Mouse (Mus musculus) neutrophil, adult 5-6 weeks (primary cell): ENCODE measurements around the gene Pafah2. TPM values are rescaled to one million over a fixed set of nuclear protein-coding genes. Genes with fewer than 3 reads are reported as not detected.
"Not testable (repeated sequence)": the region's sequence is repeated elsewhere in the genome, so short reads cannot be mapped to it uniquely, and the experiment has no call there.

ENCODE experiments used
- ATAC-seq: fragments of 151-379, 151-347 bp; 2 replicates; pipeline ENCODE4 v1.8.0; 2017; ENCODE audit warnings: mild to moderate bottlenecking, moderate TSS enrichment; ENCODE audit not compliant: insufficient number of reproducible peaks, poor library complexity, low FRiP score, severe bottlenecking; ENCODE audit errors: extremely low read depth
- total RNA-seq: library from RNA; stranded (forward); fragments of 200-1000 nt; gene quantifications from 2 replicates; pipeline ENCODE4 v1.2.3, GENCODE M21; 2017

Pafah2 gene
- total RNA-seq, 1 experiment from 2014 or later = 0.12 TPM

GRCm38 (mm10) chr4:134370649-134371221 lies 25.4 kb upstream of the Pafah2 start:
- ATAC-seq = no peak

GRCm38 (mm10) chr4:134371316-134371855 lies 24.7 kb upstream of the Pafah2 start:
- no peak for ATAC-seq

GRCm38 (mm10) chr4:134372294-134372747 lies 23.8 kb upstream of the Pafah2 start:
- ATAC-seq = peak; percentile 66; the same call in 1 of the 2 replicates

DNA sequence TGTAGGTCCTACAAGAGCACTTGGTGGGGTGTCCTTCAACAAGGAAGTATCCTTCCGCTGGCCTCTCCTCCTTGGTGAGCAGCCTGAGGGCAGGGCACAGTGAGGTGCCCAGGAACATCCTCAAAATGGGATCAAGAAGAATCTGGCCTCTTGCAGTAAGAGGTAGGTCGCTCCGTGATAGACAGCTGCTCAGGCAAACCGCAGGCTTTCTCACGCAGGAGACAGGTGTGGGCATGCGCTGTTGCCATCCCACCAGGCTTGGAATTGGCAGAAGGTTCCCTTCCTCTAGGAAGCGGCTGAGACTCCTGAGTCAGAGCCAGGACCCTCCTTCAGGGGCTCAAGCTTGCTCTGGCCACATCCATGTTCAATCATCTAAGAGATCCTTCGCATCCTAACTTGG lies 22.8 kb upstream of the Pafah2 start:
- ATAC-seq = no peak

- no peak for ATAC-seq
Observed at GRCm38 (mm10) chr4:134374306-134374705, 21.8 kb upstream of the Pafah2 start.

DNA sequence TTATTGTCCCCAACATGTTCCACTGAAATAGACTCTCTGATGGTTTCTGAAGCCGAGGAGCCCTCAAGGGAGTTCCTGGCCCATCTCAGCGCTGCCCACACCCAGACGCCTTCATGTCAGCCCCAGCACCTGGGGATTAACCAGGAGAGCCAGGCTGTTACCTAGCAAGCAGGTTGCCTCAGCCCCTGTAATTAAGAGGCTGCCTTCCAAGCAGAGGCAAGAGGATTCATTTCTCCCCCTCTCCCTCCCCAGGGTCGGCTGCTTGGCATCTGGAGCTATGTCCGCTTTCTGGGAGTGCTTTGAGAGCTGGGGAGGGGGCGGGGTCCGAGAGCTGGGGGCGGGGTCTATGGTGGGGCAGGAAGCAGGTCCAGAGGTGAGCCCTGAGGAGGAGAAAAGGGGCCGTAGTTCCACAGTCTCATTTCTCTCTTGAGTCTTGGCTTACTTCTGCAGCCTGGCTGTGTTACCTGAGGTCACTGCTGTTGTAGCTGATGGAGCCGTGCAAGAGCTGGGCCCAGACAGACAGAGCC lies 18.0 kb upstream of the Pafah2 start:
- ATAC-seq = no peak

DNA sequence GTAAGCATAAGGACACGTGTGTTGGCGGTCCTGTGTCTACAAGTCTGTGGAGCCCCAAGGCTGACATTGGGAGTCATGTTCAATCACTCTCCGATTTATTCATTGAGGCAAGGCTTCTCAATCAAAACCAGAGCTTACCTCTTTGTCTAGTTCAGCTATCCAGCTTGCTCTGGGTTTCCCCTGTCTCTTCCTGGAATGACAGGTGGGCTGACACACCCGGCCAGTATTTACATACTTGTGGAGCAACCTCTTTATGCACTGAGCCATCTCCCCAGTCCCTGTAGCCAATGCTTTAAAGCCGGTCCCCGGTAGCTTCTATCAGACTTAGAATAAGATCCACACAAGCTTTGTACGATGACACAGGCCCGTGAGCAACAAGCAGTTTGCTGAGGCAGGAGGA lies 16.6 kb upstream of the Pafah2 start:
- no peak for ATAC-seq

DNA sequence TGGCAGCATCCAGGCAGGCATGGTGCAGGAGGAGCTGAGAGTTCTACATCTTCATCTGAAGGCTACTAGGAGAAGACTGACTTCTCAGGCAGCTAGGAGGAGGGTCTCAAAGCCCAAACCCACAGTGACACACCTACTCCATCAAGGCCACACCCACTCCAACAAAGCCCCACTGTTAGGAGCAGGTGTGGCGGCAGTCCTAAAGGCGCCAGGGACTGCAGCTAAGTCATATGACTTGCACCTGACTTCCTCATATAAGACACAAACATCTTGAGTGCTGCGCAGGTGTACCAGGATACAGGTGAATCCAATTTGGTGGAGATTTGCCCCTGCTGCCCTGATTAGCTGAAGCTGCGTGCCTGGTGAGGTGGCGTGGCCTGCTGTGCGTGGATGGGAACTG lies 12.4 kb upstream of the Pafah2 start, which contains the start of gene Extl1:
Gene Extl1 (minus strand): TSS at position 101 of the 400 bp plus-strand sequence.
- ATAC-seq = not testable (repeated sequence)

- ATAC-seq = no peak
Observed at GRCm38 (mm10) chr4:134387268-134387667, 8.9 kb upstream of the Pafah2 start.

DNA sequence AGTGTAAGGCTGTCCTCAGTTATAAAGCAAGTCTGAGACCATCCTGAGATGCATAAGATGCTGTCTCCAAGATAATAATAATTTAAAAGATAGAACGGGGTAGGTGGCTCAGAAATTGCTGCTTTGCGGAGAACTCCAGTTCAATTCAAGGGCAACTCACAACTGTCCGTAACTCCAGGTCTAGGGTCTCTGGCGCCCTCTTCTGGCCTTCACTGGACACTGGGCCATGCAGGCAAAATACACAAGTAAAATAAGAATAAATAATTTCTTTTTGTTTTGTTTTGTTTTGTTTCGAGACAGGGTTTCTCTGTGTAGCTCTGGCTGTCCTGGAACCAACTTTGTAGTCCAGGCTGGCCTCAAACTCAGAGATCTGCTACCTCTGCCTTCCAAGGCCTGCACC lies 7.7 kb upstream of the Pafah2 start:
- ATAC-seq = peak; percentile 84; the same call in 1 of the 2 replicates

DNA sequence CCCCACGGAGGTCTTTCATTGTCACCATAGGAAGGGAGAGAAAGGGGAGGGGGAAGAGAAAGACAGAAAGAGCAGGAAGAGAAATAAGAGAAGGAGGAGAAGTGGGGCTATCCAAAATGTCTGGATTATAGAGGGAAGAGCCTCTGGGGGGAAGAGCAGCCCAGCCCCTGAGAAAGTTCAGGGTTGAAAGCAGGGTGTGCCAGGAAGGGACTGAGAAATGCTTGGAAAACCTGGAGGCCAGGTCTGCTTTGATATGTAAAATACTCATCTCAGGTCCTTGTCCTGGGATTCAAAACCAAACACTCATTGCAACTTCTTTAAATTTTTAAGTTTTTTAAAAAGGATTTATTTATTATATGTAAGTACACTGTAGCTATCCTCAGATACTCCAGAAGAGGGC lies 4.5 kb upstream of the Pafah2 start:
- no peak for ATAC-seq

DNA sequence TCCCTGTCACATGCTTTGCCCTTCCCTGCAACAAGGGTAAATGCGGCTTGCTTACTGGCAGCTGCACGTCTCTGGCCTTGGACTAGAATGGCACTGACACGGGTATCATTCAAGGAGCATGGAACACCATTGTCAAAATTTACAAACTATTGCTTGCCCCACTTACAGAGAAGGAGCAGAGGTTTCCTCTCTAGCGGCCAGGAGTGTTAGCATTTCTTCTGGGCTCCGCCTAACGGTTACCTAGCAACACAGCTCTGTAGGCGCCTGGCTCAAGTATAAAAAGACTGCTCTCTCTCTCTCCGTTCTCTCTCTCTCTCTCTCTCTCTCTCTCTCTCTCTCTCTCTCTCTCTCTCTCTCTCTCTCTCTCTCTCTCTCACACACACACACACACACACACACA lies 3.5 kb upstream of the Pafah2 start:
- ATAC-seq = no peak

DNA sequence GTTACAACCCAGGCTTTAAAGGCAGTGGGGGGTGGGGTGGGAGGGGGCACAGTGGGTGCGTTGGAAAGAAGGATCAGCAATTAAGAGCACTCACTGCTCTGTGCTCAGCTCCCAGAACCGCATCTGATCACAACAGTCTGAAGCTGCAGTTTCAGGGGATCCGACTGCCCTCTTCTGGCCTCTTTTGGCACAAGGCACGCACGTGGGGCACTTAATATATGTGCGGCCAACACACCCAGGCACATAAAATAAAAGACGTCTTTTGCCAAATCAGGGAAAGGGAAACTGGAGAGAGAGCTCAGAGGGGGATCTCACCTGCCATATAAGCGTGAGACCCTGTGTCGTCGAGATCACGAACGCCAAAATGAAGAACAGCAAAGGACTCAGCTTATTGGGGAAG lies 3.1 kb upstream of the Pafah2 start:
- no peak for ATAC-seq

DNA sequence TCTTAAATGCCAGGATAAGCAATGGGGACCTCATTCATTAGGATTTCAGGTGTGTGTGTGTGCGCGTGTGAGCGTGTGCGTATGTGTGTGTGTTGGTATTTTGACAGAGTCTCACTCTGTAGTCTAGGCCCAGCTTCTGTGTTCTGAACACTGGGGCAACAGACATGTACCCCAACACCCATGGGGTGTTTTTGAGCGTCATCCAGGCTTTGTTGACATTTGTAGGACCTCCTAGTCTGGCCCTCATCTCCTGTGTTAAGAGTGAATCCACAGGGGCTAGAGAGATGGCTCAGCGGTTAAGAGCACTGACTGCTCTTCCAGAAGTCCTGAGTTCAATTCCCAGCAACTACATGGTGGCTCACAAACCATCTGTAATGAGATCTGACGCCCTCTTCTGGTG lies 978 bp upstream of the Pafah2 start:
- ATAC-seq = no peak

- no peak for ATAC-seq
Observed at GRCm38 (mm10) chr4:134397121-134397520, 1.0 kb downstream of the Pafah2 start.

GRCm38 (mm10) chr4:134397732-134398131 lies 1.6 kb downstream of the Pafah2 start:
- ATAC-seq = no peak

GRCm38 (mm10) chr4:134400206-134400605 lies 4.1 kb downstream of the Pafah2 start:
- ATAC-seq = no peak

DNA sequence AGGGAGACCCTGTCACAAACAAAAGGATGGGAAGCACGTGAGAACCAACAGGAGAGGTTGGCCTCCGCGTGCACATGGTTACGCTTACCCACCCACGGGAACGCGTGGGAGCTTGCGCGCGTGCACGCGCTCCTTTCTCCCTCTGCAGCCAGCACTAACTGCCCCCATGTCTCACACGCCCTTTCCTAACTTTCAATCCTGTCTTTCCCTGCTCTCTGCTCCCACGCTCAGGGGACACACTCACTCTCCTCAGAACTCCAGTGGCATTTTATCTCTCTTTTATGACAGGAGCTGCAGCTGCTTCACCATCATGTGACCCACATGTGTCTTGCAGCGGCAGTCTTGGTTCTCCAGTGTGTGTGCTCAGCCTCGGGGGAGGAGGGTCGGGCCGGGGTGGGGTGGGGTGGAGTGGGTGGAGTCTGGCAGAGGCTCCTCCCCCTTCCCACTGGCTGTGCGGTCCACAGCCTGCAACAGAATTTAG lies 5.1 kb downstream of the Pafah2 start:
- ATAC-seq = no peak

GRCm38 (mm10) chr4:134401856-134402570 lies 5.9 kb downstream of the Pafah2 start:
- no peak for ATAC-seq
